Mouse (Mus musculus) cerebral cortex, adult 2 months (tissue): Measurements from ENCODE around the gene Dhrs9.

Experiments
- WGBS: fragments of 180-500 bp; shearing (Covaris S2); methylation state at CpG from one replicate; pipeline ENCODE4 v1.1.7; 2018; 5-methylcytosine and 5-hydroxymethylcytosine counted together

Dhrs9 gene

GRCm38 (mm10) chr2:69380281-69380680 lies at the start of gene Dhrs9:
TSS of gene Dhrs9 (plus strand) at chr2:69380445.
- WGBS: 70% methylated on average over 13 of the region's 13 CpGs

DNA sequence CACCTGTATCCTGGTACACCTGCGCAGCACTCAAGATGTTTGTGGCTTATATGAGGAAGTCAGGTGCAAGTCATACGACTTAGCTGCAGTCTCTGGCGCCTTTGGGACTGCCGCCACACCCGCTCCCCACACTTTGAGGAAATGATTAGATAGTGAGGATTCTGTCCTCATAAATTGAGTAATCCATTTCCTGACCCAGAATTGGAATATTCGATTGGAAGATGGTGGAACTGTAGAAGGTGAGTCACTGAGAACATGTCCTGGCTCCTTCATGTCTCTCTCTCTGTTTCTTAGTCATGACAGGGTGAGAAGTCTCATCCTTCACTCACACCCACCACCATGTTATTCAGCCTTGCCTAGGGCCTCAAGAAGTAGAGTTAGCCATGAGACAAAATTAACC lies 48.7 kb upstream of the Dhrs9 start:
- WGBS: 92% methylated on average over 6 of the region's 6 CpGs

DNA sequence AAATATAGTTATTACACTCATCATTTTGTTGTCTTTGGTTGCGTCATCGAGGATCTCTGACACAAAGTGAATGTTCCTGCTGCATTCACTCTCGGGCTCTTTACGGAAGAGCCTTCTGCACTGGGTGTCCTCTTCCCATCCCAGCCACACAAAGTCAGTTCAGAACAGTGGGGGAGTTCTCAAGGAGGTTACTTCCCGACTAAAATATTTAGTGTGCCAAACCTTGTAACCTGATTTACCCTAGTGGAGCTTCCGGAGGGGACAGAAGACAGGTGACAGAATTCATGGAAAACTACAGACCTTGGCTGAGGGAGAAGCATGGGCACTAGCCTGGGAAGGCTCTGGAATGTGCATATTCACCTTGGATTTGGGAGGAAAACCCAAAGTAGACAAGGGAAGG lies 38.7 kb upstream of the Dhrs9 start:
- 90% methylated on average over 6 of the region's 6 CpGs for WGBS

- 93% methylated on average over 9 of the region's 9 CpGs for WGBS
Observed at GRCm38 (mm10) chr2:69342496-69343221, 37.6 kb upstream of the Dhrs9 start, which contains the start of gene Abcb11. TSS of gene Abcb11 (minus strand) at chr2:69342616.

DNA sequence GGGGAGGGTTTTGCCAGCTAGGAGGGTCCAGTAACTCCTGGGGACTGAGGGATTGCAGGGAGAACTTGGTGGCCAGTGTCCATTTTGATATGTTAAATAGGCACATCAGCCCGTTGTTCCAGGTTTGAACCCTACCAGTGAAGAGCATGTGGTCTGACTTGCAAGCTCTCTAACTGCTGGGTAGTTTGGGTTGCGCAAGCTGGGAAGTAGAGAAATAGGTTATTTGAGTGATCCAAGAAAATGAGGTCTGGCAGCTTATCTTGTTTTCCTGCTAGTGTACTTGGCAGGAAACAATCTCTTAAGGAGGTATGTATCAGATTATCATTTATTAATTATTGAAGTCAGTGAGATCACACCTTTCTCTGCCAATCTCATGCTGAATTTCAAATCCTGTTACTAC lies 15.4 kb upstream of the Dhrs9 start:
- 78% methylated on average over 2 of the region's 2 CpGs for WGBS

DNA sequence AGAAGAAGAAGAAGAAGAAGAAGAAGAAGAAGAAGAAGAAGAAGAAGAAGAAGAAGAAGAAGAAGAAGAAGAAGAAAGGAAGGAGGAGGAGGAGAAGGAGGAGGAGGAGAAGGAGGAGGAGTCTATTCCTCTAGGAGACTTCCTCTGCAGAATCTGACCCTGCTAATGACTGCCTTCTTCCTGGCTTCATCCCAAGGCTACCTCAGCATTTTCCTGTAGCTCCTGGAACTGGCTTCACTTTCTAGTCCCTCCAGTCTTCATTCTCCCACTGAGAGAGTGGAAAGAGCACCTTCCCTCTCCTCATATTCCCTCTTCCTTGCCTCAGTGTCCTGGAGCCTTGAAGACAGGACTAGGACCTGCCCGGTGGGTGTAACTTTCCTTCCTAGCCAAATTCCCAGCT lies 15.0 kb upstream of the Dhrs9 start:
- 93% methylated on average over 1 of the region's 1 CpGs for WGBS

DNA sequence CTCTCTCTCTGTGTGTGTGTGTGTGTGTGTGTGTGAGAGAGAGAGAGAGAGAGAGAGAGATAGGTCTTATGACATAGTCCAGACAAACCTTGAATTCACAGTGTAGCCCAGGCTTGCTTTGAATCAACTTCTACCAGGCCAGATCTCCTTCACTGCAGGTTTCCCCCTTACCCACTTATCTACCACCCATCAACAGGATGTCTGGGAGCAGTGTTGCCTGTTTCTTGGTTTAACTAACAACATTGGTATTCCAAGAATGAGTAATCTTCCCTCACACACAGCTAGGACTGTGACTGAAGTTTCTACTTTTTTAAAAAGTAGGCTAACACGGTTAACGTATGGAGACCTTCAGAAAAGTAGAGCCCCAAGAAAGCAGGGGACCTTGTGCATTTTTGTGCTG lies 3.5 kb upstream of the Dhrs9 start:
- 87% methylated on average over 2 of the region's 2 CpGs for WGBS

- 29% methylated on average over 1 of the region's 1 CpGs for WGBS
Observed at GRCm38 (mm10) chr2:69379801-69380200, 444 bp upstream of the Dhrs9 start.

GRCm38 (mm10) chr2:69381740-69382139 lies 1.5 kb downstream of the Dhrs9 start:
- 56% methylated on average over 8 of the region's 8 CpGs for WGBS

GRCm38 (mm10) chr2:69382838-69383237 lies 2.6 kb downstream of the Dhrs9 start:
- 91% methylated on average over 5 of the region's 5 CpGs for WGBS

DNA sequence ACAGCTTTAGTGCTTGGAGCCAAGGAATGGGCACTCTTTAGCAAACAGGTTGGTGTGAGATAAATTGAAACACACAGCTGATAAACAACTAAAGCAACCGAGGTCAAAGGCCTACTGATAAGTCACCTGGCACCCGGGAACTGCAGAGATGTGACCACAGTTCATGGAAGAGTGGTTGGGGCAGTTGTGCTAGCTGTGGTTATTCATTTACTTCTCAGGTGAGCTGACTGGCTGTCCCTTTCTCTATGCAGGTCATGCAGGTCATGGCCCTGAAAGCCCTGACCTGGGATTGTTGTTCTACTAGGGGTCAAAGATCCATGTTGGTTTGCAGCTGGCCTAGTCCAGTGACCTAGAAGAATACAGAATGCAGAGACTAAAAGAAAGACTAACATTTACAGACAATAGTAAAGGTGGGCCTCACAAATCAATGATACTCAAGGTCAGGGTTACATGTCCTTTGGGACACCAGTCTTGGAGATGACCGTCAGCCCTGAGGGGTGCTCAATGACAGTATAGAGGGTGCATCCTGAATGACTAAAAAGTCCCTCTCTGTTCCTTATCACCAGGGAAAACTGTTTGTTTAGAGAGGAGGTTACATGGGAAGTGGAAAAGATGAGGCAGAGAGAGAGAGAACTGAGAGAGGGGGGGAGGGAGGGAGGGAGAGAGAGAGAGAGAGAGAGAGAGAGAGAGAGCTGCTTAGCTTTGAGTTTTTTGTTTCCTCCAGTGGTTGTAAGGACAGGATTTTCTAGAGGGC lies 6.0 kb downstream of the Dhrs9 start:
- WGBS: 93% methylated on average over 3 of the region's 3 CpGs

DNA sequence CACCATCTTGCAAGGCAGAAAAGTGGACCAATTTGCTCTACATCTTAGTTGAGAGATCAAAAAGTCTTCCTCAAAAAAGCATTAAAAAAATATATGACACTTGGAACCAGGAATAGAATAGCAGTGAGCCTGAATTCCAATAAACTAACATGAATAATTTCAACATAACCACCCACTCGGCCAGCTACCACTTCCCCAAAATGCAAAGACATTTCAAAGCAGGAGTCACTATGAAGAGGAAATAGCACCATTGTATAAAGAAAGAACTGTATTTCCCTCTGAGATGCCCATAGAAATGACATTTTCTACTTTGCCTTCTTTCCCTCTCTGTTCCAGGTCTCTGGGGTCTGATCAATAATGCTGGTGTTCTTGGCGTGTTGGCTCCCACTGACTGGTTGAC lies 13.7 kb downstream of the Dhrs9 start:
- 80% methylated on average over 2 of the region's 2 CpGs for WGBS

- 83% methylated on average over 9 of the region's 9 CpGs for WGBS
Observed at GRCm38 (mm10) chr2:69395597-69396248, 15.5 kb downstream of the Dhrs9 start.

DNA sequence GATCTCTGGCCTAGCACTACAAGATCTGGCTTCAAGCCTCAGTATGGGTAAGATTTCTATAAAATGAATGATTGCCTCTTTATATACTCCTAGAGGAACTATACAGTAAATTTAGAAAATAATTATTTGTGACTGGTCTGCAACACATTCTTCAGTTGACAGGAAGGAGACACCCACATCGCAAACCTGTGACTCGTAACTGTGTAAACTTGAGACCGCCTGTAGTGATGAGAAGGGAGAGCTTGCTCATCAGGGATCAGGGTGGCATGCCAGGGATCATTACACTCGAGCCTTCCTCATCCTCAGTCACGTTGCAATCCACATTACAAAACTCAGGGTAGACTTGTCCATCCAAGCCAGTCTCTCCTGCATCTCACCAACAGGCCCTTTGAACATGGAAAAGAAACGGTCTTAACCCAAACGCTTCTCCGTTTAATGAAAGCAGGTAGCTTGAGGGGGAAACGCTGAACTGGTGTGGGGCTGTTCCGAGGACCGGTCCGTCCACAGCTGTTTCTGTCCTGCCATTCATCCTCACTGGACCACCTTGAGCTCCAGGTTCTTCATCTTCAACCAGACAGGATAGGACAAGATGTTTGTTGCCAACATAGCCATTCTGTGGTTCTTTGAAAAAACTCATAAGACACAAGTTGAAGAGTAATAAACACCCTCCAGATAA lies 16.7 kb downstream of the Dhrs9 start:
- 92% methylated on average over 12 of the region's 12 CpGs for WGBS

DNA sequence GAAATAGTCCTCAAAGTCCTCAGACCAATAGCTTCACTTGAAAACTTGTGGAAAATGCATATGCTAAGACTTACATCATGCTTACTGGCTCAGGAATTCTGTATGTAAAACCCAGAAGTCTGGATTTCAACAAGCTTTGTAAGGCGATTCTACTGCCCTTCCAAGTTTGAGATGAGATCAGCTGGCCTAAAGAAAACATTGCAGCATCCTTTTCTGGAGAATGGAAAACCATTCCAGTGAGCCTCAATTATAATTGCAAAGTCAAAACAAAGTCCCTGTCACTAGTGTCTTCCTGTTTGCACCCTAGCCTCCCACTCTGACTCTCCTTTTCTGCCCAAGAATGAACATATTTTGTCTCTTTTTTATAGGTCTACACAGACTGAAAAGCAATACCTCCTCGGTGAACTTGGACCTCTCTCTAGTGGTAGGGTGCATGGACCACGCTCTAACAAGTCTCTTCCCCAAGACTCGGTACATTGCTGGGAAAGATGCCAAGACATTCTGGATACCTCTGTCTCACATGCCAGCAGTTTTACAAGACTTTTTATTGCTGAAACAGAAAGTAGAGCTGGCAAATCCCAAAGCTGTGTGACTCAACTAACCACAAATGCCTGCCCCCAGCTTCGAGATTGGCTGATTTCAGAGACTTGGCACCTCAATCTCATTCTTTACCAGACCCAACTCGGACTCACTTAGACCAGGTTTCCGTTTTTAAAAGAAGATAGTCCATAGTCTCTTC lies 20.8 kb downstream of the Dhrs9 start:
- 42% methylated on average over 7 of the region's 7 CpGs for whole genome bisulfite sequencing

- 92% methylated on average over 6 of the region's 6 CpGs for WGBS
Observed at GRCm38 (mm10) chr2:69401891-69402290, 21.6 kb downstream of the Dhrs9 start.

GRCm38 (mm10) chr2:69402309-69402708 lies 22.1 kb downstream of the Dhrs9 start:
- 64% methylated on average over 7 of the region's 7 CpGs for WGBS

- 95% methylated on average over 5 of the region's 5 CpGs for WGBS
Observed at GRCm38 (mm10) chr2:69405692-69406091, 25.4 kb downstream of the Dhrs9 start.

GRCm38 (mm10) chr2:69414539-69414938 lies 34.3 kb downstream of the Dhrs9 start:
- WGBS: 95% methylated on average over 10 of the region's 10 CpGs

DNA sequence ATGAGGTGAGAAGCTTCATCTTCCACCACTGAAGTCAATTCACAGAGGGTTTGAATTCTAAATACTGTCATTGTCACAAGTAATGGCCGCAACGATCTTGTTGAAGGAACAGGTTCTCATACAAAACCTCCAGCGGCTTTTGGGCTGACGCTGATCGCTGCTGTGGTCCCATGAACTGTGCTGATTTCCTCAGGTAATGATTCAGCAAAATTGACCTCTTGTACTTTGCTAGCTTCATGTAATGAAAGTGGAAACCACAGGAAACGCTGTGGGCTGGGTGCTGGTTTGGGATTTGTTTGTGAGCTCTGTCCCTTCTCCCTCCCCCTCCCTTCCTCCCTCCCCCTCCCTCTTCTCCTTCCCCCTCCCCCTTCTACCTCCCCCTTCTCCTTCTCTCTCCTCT lies 34.8 kb downstream of the Dhrs9 start:
- WGBS: 94% methylated on average over 6 of the region's 6 CpGs

- 40% methylated on average over 11 of the region's 11 CpGs for WGBS
Observed at GRCm38 (mm10) chr2:69418294-69418881, 38.1 kb downstream of the Dhrs9 start.
